Mouse (Mus musculus) G1E (cell line): Measurements from ENCODE around the gene Gm20741. TPM values are rescaled to one million over a fixed set of nuclear protein-coding genes. Genes with fewer than 3 reads are reported as not detected.

Source experiments
- ATAC-seq: 2 replicates; pipeline ENCODE4 v1.8.0; 2016; ENCODE audit warnings: mild to moderate bottlenecking; ENCODE audit not compliant: insufficient number of reproducible peaks, poor library complexity, low FRiP score, severe bottlenecking; ENCODE audit errors: extremely low read depth
- DNase-seq: peaks from one replicate; pipeline ENCODE4 v3.0.0; 2012; ENCODE audit warnings: low spot score
- H3K27me3 ChIP-seq: 2 replicates; pipeline ENCODE4 v1.6.1; 2012; ENCODE audit warnings: mild to moderate bottlenecking, low read length, inconsistent platforms; ENCODE audit not compliant: insufficient read depth
- H3K36me3 ChIP-seq: replicated peaks from 2 replicates; pipeline ENCODE3; 2012; ENCODE audit warnings: mild to moderate bottlenecking, inconsistent platforms
- H3K4me1 ChIP-seq: 2 replicates; pipeline ENCODE4 v1.6.1; 2012; ENCODE audit warnings: low read depth, low read length, inconsistent platforms, mixed read lengths; ENCODE audit not compliant: insufficient read depth
- H3K4me3 ChIP-seq: 2 replicates; pipeline ENCODE4 v1.5.1; 2012; ENCODE audit warnings: low read depth, mild to moderate bottlenecking, inconsistent platforms, low read length, moderate library complexity, mixed read lengths
- H3K9me3 ChIP-seq: replicated peaks from 2 replicates; pipeline ENCODE4 v1.6.1; 2012; ENCODE audit warnings: inconsistent platforms
- CTCF ChIP-seq: IDR thresholded peaks from 2 replicates; pipeline ENCODE4 v1.5.1; 2012; ENCODE audit warnings: low read depth, low read length, inconsistent platforms, mixed read lengths
- GATA1 ChIP-seq: IDR thresholded peaks from 2 replicates; pipeline ENCODE4 v1.6.1; 2012; ENCODE audit warnings: borderline replicate concordance, low read length, inconsistent platforms, mixed read lengths
- GATA2 ChIP-seq: IDR thresholded peaks from 2 replicates; pipeline ENCODE4 v1.6.1; 2012; ENCODE audit warnings: low read depth, low read length, inconsistent platforms, borderline replicate concordance
- POLR2AphosphoS5 ChIP-seq: IDR thresholded peaks from 2 replicates; pipeline ENCODE4 v1.6.1; 2012; ENCODE audit warnings: low read depth, low read length, inconsistent platforms; ENCODE audit not compliant: insufficient replicate concordance
- TAL1 ChIP-seq: conservative IDR thresholded peaks from 2 replicates; pipeline ENCODE4 v1.6.1; 2012; ENCODE audit warnings: low read depth, low read length, inconsistent platforms, mixed read lengths
- polyA plus RNA-seq: library from polyadenylated mRNA; stranded (reverse); fragments of >175 nt; gene quantifications from 2 replicates; pipeline ENCODE4 v1.2.3, GENCODE M21; 2012
- total RNA-seq, 2 experiments: library from RNA; stranded (forward) in 1 of 2; stranded (reverse) in 1 of 2; fragments of 200-1000 nt in 1 of 2; fragments of >200 nt in 1 of 2; fragmentation: Nextera tagmentation in 1 of 2; gene quantifications; 2 replicates each; pipeline ENCODE4 v1.2.3; 2014 to 2017

Gm20741 gene
- total RNA-seq (2014; fragmentation: Nextera tagmentation): not detected in 2 replicates
- total RNA-seq (2017): not detected in 2 replicates
- polyA plus RNA-seq: not detected in 2 replicates

- no peaks in the 10 kb centered on the region for H3K36me3 ChIP-seq
- no peaks in the 10 kb centered on the region for H3K27me3 ChIP-seq
- no peak for DNase-seq
- H3K4me1 ChIP-seq: no peaks in the 10 kb centered on the region
- H3K9me3 ChIP-seq: peaks cover 14% of the 10 kb centered on the region
- TF ChIP-seq POLR2AphosphoS5 (no peak), CTCF (no peak), GATA2 (no peak), GATA1 (no peak), TAL1 (no peak)
- H3K4me3 ChIP-seq: no peak within 1 kb of the TSS
- ATAC-seq: no peak
Measured at GRCm38 (mm10) chr16:88811827-88812226, at the start of gene Gm20741. Gene Gm20741, minus strand, starts transcription at chr16:88812220.

GRCm38 (mm10) chr16:88851450-88851849 lies 39.4 kb upstream of the Gm20741 start:
- DNase-seq (no peak), ATAC-seq (no peak)
- Histone ChIP-seq H3K4me3 (no peak overlapping the region), H3K36me3 (no peaks in the 10 kb centered on the region), H3K27me3 (no peaks in the 10 kb centered on the region), H3K9me3 (peaks cover 5% of the 10 kb centered on the region), H3K4me1 (no peaks in the 10 kb centered on the region)
- TF ChIP-seq CTCF: peak; percentile 41
- no peak for TF ChIP-seq TAL1

- Histone ChIP-seq H3K4me3 (no peak overlapping the region), H3K9me3 (peaks cover 8% of the 10 kb centered on the region), H3K27me3 (no peaks in the 10 kb centered on the region), H3K4me1 (no peaks in the 10 kb centered on the region), H3K36me3 (no peaks in the 10 kb centered on the region)
- ATAC-seq (no peak), DNase-seq (no peak)
- TF ChIP-seq CTCF (no peak), TAL1 (no peak), POLR2AphosphoS5 (no peak), GATA1 (no peak), GATA2 (no peak)
Measured at GRCm38 (mm10) chr16:88848558-88848957, 36.5 kb upstream of the Gm20741 start.

- H3K4me1 ChIP-seq: no peaks in the 10 kb centered on the region
- ATAC-seq: no peak
- H3K9me3 ChIP-seq: peaks cover 13% of the 10 kb centered on the region
- TF ChIP-seq TAL1: no peak
- TF ChIP-seq GATA2: no peak
- TF ChIP-seq GATA1: no peak
- TF ChIP-seq CTCF: no peak
- TF ChIP-seq POLR2AphosphoS5: no peak
- H3K36me3 ChIP-seq: no peaks in the 10 kb centered on the region
- no peak for DNase-seq
- no peak overlapping the region for H3K4me3 ChIP-seq
- no peaks in the 10 kb centered on the region for H3K27me3 ChIP-seq
Measured at GRCm38 (mm10) chr16:88847363-88847762, 35.3 kb upstream of the Gm20741 start.

- no peak for TF ChIP-seq GATA2
- TF ChIP-seq GATA1: no peak
- no peak for TF ChIP-seq TAL1
- TF ChIP-seq CTCF: no peak
- no peak for TF ChIP-seq POLR2AphosphoS5
- no peaks in the 10 kb centered on the region for H3K4me1 ChIP-seq
- no peak for ATAC-seq
Measured at GRCm38 (mm10) chr16:88826978-88827377, 15.0 kb upstream of the Gm20741 start.

GRCm38 (mm10) chr16:88826095-88826652 lies 14.2 kb upstream of the Gm20741 start, which contains the start of gene Krtap14:
Gene Krtap14, minus strand, starts transcription at chr16:88826145.
- H3K9me3 ChIP-seq: peaks cover 12% of the 10 kb centered on the region
- no peaks in the 10 kb centered on the region for H3K4me1 ChIP-seq
- no peak for TF ChIP-seq GATA1
- H3K27me3 ChIP-seq: no peaks in the 10 kb centered on the region
- DNase-seq (no peak), ATAC-seq (no peak)
- no peak within 1 kb of the TSS for H3K4me3 ChIP-seq
- no peaks in the 10 kb centered on the region for H3K36me3 ChIP-seq

More at GRCm38 (mm10) chr16:88826978-88827377, 15.0 kb upstream of the Gm20741 start:
- Histone ChIP-seq H3K9me3 (peaks cover 12% of the 10 kb centered on the region), H3K27me3 (no peaks in the 10 kb centered on the region), H3K4me3 (no peak overlapping the region), H3K36me3 (no peaks in the 10 kb centered on the region)
- no peak for DNase-seq

GRCm38 (mm10) chr16:88823736-88824135 lies 11.7 kb upstream of the Gm20741 start:
- no peaks in the 10 kb centered on the region for H3K27me3 ChIP-seq
- H3K9me3 ChIP-seq: peaks cover 14% of the 10 kb centered on the region
- no peak for ATAC-seq
- H3K4me3 ChIP-seq: no peak overlapping the region
- no peaks in the 10 kb centered on the region for H3K36me3 ChIP-seq
- TF ChIP-seq CTCF (no peak), POLR2AphosphoS5 (no peak), GATA2 (no peak), GATA1 (no peak), TAL1 (no peak)
- no peak for DNase-seq
- no peaks in the 10 kb centered on the region for H3K4me1 ChIP-seq
